Mouse (Mus musculus): ENCODE results near the gene Rrm1. TPM values are rescaled to one million over a fixed set of nuclear protein-coding genes. Genes with fewer than 3 reads are reported as not detected.
A peak's percentile ranks its signal among the peaks of the same experiment; 100 is the strongest.
"Not testable (repeated sequence)": the region's sequence is repeated elsewhere in the genome, so short reads cannot be mapped to it uniquely, and the experiment has no call there.

The Rrm1 gene
- polyA plus RNA-seq, 2 experiments: 107 to 185 TPM

GRCm38 (mm10) chr7:102488161-102488560, 46.7 kb downstream of the Rrm1 start, which contains the start of gene Olfr544:
Olfr544 (minus strand) TSS chr7:102488313.
- no peaks in the 10 kb centered on the region for H3K9me3 ChIP-seq (ENCODE audit: control insufficient read depth, low read length)
- WGBS (ENCODE audit: insufficient replicate concordance): 42% methylated on average over 1 of the region's 1 CpGs
- no peak within 1 kb of the TSS for H3K4me2 ChIP-seq (ENCODE audit: low read depth)
- no peak within 1 kb of the TSS for H3K27ac ChIP-seq
- DNase-seq (ENCODE audit: low read depth in 3 of 3, low spot score in 3 of 3): no peak
- H3K4me1 ChIP-seq (replicated peaks; ENCODE audit: control insufficient read depth in 2 of 2, insufficient read depth in 2 of 2, low read length in 1 of 2): peaks cover 18 to 24% of the 10 kb centered on the region in 2 experiments
- H3K27me3 ChIP-seq (ENCODE audit: control insufficient read depth, insufficient read depth, low read length): no peaks in the 10 kb centered on the region
- no peak within 1 kb of the TSS for H3K4me3 ChIP-seq (ENCODE audit: insufficient read depth in 1 of 2, low read depth in 2 of 2, low read length in 2 of 2)
- ATAC-seq (ENCODE audit: insufficient read depth): no peak
- TF ChIP-seq EP300 (IDR thresholded peaks at IDR 0.05; ENCODE audit: low read depth) (no peak), CTCF (IDR thresholded peaks at IDR 0.05; ENCODE audit: low read depth) (no peak)
- no peak within 1 kb of the TSS for H3K9ac ChIP-seq (replicated peaks)
- no peaks in the 10 kb centered on the region for H3K36me3 ChIP-seq (replicated peaks; ENCODE audit: control insufficient read depth, insufficient read depth, low read depth)

GRCm38 (mm10) chr7:102494416-102494815, 52.9 kb downstream of the Rrm1 start:
- H3K9me3 ChIP-seq (ENCODE audit: control insufficient read depth, low read length); H3K27me3 ChIP-seq (ENCODE audit: control insufficient read depth, insufficient read depth, low read length); H3K27ac ChIP-seq; DNase-seq (ENCODE audit: low read depth in 3 of 3, low spot score in 3 of 3); H3K9ac ChIP-seq (replicated peaks); H3K36me3 ChIP-seq (replicated peaks; ENCODE audit: control insufficient read depth, insufficient read depth, low read depth); H3K4me3 ChIP-seq (ENCODE audit: insufficient read depth in 1 of 2, low read depth in 2 of 2, low read length in 2 of 2); H3K4me1 ChIP-seq (replicated peaks; ENCODE audit: control insufficient read depth in 2 of 2, insufficient read depth in 2 of 2, low read length in 1 of 2); H3K4me2 ChIP-seq (ENCODE audit: low read depth); ATAC-seq (ENCODE audit: insufficient read depth): not testable (repeated sequence)
- WGBS (ENCODE audit: insufficient replicate concordance): 33% methylated on average over 6 of the region's 7 CpGs

- Histone ChIP-seq H3K4me2 (ENCODE audit: low read depth) (no peak within 1 kb of the TSS), H3K9me3 (ENCODE audit: control insufficient read depth, low read length) (no peaks in the 10 kb centered on the region), H3K27ac (no peak within 1 kb of the TSS), H3K27me3 (ENCODE audit: control insufficient read depth, insufficient read depth, low read length) (no peaks in the 10 kb centered on the region), H3K36me3 (replicated peaks; ENCODE audit: control insufficient read depth, insufficient read depth, low read depth) (no peaks in the 10 kb centered on the region), H3K4me1 (replicated peaks; ENCODE audit: control insufficient read depth in 2 of 2, insufficient read depth in 2 of 2, low read length in 1 of 2) (no peaks in the 10 kb centered on the region), H3K9ac (replicated peaks) (no peak within 1 kb of the TSS), H3K4me3 (ENCODE audit: insufficient read depth in 1 of 2, low read depth in 2 of 2, low read length in 2 of 2) (no peak within 1 kb of the TSS)
- no peak for ATAC-seq (ENCODE audit: insufficient read depth)
- WGBS (ENCODE audit: insufficient replicate concordance): 41% methylated on average over 3 of the region's 3 CpGs
- TF ChIP-seq EP300 (IDR thresholded peaks at IDR 0.05; ENCODE audit: low read depth) (no peak), CTCF (IDR thresholded peaks at IDR 0.05; ENCODE audit: low read depth) (no peak)
- DNase-seq (ENCODE audit: low read depth in 3 of 3, low spot score in 3 of 3): no peak
Measured at GRCm38 (mm10) chr7:102499473-102499872, 58.0 kb downstream of the Rrm1 start, which contains the start of gene Olfr545. Olfr545 (minus strand) TSS chr7:102499573.

- Histone ChIP-seq H3K27ac (no peak overlapping the region), H3K9me3 (ENCODE audit: control insufficient read depth, low read length) (no peaks in the 10 kb centered on the region), H3K27me3 (ENCODE audit: control insufficient read depth, insufficient read depth, low read length) (no peaks in the 10 kb centered on the region), H3K4me1 (replicated peaks; ENCODE audit: control insufficient read depth in 2 of 2, insufficient read depth in 2 of 2, low read length in 1 of 2) (no peaks in the 10 kb centered on the region), H3K36me3 (replicated peaks; ENCODE audit: control insufficient read depth, insufficient read depth, low read depth) (no peaks in the 10 kb centered on the region), H3K9ac (replicated peaks) (no peak overlapping the region), H3K4me2 (ENCODE audit: low read depth) (no peak overlapping the region), H3K4me3 (ENCODE audit: insufficient read depth in 1 of 2, low read depth in 2 of 2, low read length in 2 of 2) (no peak overlapping the region)
- TF ChIP-seq EP300 (IDR thresholded peaks at IDR 0.05; ENCODE audit: low read depth) (no peak), CTCF (IDR thresholded peaks at IDR 0.05; ENCODE audit: low read depth) (no peak)
- no peak for DNase-seq (ENCODE audit: low read depth in 3 of 3, low spot score in 3 of 3)
- ATAC-seq (ENCODE audit: insufficient read depth): no peak
- WGBS (ENCODE audit: insufficient replicate concordance): 57% methylated on average over 5 of the region's 5 CpGs
Measured at GRCm38 (mm10) chr7:102501986-102502385, 60.5 kb downstream of the Rrm1 start.

- ATAC-seq (ENCODE audit: insufficient read depth) (peak; percentile 47; the same call in 1 of the 2 replicates), DNase-seq (ENCODE audit: low read depth in 3 of 3, low spot score in 3 of 3) (peak; percentile 23 to 37 (median 29))
- H3K27ac ChIP-seq: no peak overlapping the region
- no peak for TF ChIP-seq EP300 (IDR thresholded peaks at IDR 0.05; ENCODE audit: low read depth)
- peak; percentile 87 for TF ChIP-seq CTCF (IDR thresholded peaks at IDR 0.05; ENCODE audit: low read depth)
- H3K4me1 ChIP-seq (replicated peaks; ENCODE audit: control insufficient read depth in 2 of 2, insufficient read depth in 2 of 2, low read length in 1 of 2): no peaks in the 10 kb centered on the region
- H3K9ac ChIP-seq (replicated peaks): no peak overlapping the region
- no peaks in the 10 kb centered on the region for H3K36me3 ChIP-seq (replicated peaks; ENCODE audit: control insufficient read depth, insufficient read depth, low read depth)
- H3K9me3 ChIP-seq (ENCODE audit: control insufficient read depth, low read length): no peaks in the 10 kb centered on the region
- H3K4me3 ChIP-seq (ENCODE audit: insufficient read depth in 1 of 2, low read depth in 2 of 2, low read length in 2 of 2): no peak overlapping the region
- WGBS (ENCODE audit: insufficient replicate concordance): 36% methylated on average over 3 of the region's 3 CpGs
- no peak overlapping the region for H3K4me2 ChIP-seq (ENCODE audit: low read depth)
- H3K27me3 ChIP-seq (ENCODE audit: control insufficient read depth, insufficient read depth, low read length): no peaks in the 10 kb centered on the region
Measured at GRCm38 (mm10) chr7:102506848-102507247, 65.4 kb downstream of the Rrm1 start.
